Mouse (Mus musculus) liver, adult 2 months (tissue): ENCODE data around the gene Ppef1.

Experiments used
- CTCF ChIP-seq: fragments of 200-500 bp; IDR thresholded peaks from 2 replicates; pipeline ENCODE4 v1.5.1; 2011; ENCODE audit warnings: low read depth, low read length, control low read depth
- POLR2A ChIP-seq: fragments of 200-500 bp; IDR thresholded peaks from 2 replicates; pipeline ENCODE4 v1.6.1; 2011; ENCODE audit warnings: low read length, control low read depth; ENCODE audit not compliant: insufficient read depth; ENCODE audit errors: extremely low read depth

GRCm38 (mm10) chrX:160767713-160768112, 32.1 kb upstream of the Ppef1 start, which contains the start of gene Rs1:
- TF ChIP-seq CTCF, result no peak
- TF ChIP-seq POLR2A, result no peak
